Mouse (Mus musculus) ES-E14 (cell line): ENCODE results near the gene Yjefn3.

ENCODE experiments used
- CHD2 ChIP-seq: IDR thresholded peaks from 2 replicates; pipeline ENCODE4 v1.6.1; 2014; ENCODE audit warnings: mild to moderate bottlenecking, low read depth, low read length, inconsistent platforms
- ZNF384 ChIP-seq: IDR thresholded peaks from 2 replicates; pipeline ENCODE4 v1.6.1; 2012; ENCODE audit warnings: low read depth, low read length, inconsistent platforms

GRCm38 (mm10) chr8:69882833-69883600 lies 19.5 kb downstream of the Yjefn3 start:
- TF ChIP-seq CHD2 (no peak), ZNF384 (no peak)
